Mouse (Mus musculus): ENCODE results near the gene Dtd1. TPM values are rescaled to one million over a fixed set of nuclear protein-coding genes. Genes with fewer than 3 reads are reported as not detected.

The Dtd1 gene
- total RNA-seq, 2 experiments from 2014 or later: 47.5 to 95.0 TPM

- ATAC-seq (replicated peaks; ENCODE audit: low FRiP score, low TSS enrichment, poor library complexity, severe bottlenecking): no peak
Observed at GRCm38 (mm10) chr2:144701415-144702149, 101.9 kb downstream of the Dtd1 start.

- no peak for ATAC-seq (replicated peaks; ENCODE audit: low FRiP score, low TSS enrichment, poor library complexity, severe bottlenecking)
Observed at GRCm38 (mm10) chr2:144709285-144709684, 109.6 kb downstream of the Dtd1 start.

GRCm38 (mm10) chr2:144709704-144710103, 110.0 kb downstream of the Dtd1 start:
- ATAC-seq (replicated peaks; ENCODE audit: low FRiP score, low TSS enrichment, poor library complexity, severe bottlenecking): no peak

- ATAC-seq (replicated peaks; ENCODE audit: low FRiP score, low TSS enrichment, poor library complexity, severe bottlenecking): no peak
Observed at GRCm38 (mm10) chr2:144714596-144714995, 114.9 kb downstream of the Dtd1 start.

- ATAC-seq (replicated peaks; ENCODE audit: low FRiP score, low TSS enrichment, poor library complexity, severe bottlenecking): no peak
Observed at GRCm38 (mm10) chr2:144715211-144715768, 115.6 kb downstream of the Dtd1 start.

GRCm38 (mm10) chr2:144716248-144716647, 116.6 kb downstream of the Dtd1 start:
- no peak for ATAC-seq (replicated peaks; ENCODE audit: low FRiP score, low TSS enrichment, poor library complexity, severe bottlenecking)

- no peak for ATAC-seq (replicated peaks; ENCODE audit: low FRiP score, low TSS enrichment, poor library complexity, severe bottlenecking)
Observed at GRCm38 (mm10) chr2:144718273-144718672, 118.6 kb downstream of the Dtd1 start.

- no peak for ATAC-seq (replicated peaks; ENCODE audit: low FRiP score, low TSS enrichment, poor library complexity, severe bottlenecking)
Observed at GRCm38 (mm10) chr2:144719294-144719693, 119.6 kb downstream of the Dtd1 start.

- ATAC-seq (replicated peaks; ENCODE audit: low FRiP score, low TSS enrichment, poor library complexity, severe bottlenecking): no peak
Observed at GRCm38 (mm10) chr2:144719718-144720117, 120.0 kb downstream of the Dtd1 start.

- no peak for ATAC-seq (replicated peaks; ENCODE audit: low FRiP score, low TSS enrichment, poor library complexity, severe bottlenecking)
Observed at GRCm38 (mm10) chr2:144720407-144720959, 120.8 kb downstream of the Dtd1 start.

- ATAC-seq (replicated peaks; ENCODE audit: low FRiP score, low TSS enrichment, poor library complexity, severe bottlenecking): peak; percentile 81
Observed at GRCm38 (mm10) chr2:144724679-144725078, 125.0 kb downstream of the Dtd1 start.

GRCm38 (mm10) chr2:144727136-144727535, 127.4 kb downstream of the Dtd1 start:
- ATAC-seq (replicated peaks; ENCODE audit: low FRiP score, low TSS enrichment, poor library complexity, severe bottlenecking): no peak

GRCm38 (mm10) chr2:144729776-144730175, 130.1 kb downstream of the Dtd1 start:
- ATAC-seq (replicated peaks; ENCODE audit: low FRiP score, low TSS enrichment, poor library complexity, severe bottlenecking): no peak

- no peak for ATAC-seq (replicated peaks; ENCODE audit: low FRiP score, low TSS enrichment, poor library complexity, severe bottlenecking)
Observed at GRCm38 (mm10) chr2:144738161-144738560, 138.5 kb downstream of the Dtd1 start.

GRCm38 (mm10) chr2:144738576-144738975, 138.9 kb downstream of the Dtd1 start:
- ATAC-seq (replicated peaks; ENCODE audit: low FRiP score, low TSS enrichment, poor library complexity, severe bottlenecking): no peak

- no peak for ATAC-seq (replicated peaks; ENCODE audit: low FRiP score, low TSS enrichment, poor library complexity, severe bottlenecking)
Observed at GRCm38 (mm10) chr2:144740577-144740997, 140.9 kb downstream of the Dtd1 start.

- ATAC-seq (replicated peaks; ENCODE audit: low FRiP score, low TSS enrichment, poor library complexity, severe bottlenecking): no peak
Observed at GRCm38 (mm10) chr2:144741973-144742372, 142.3 kb downstream of the Dtd1 start.

GRCm38 (mm10) chr2:144743316-144743715, 143.6 kb downstream of the Dtd1 start:
- no peak for ATAC-seq (replicated peaks; ENCODE audit: low FRiP score, low TSS enrichment, poor library complexity, severe bottlenecking)

- no peak for ATAC-seq (replicated peaks; ENCODE audit: low FRiP score, low TSS enrichment, poor library complexity, severe bottlenecking)
Observed at GRCm38 (mm10) chr2:144745266-144745665, 145.6 kb downstream of the Dtd1 start.

GRCm38 (mm10) chr2:144746046-144746783, 146.5 kb downstream of the Dtd1 start:
- ATAC-seq (replicated peaks; ENCODE audit: low FRiP score, low TSS enrichment, poor library complexity, severe bottlenecking): no peak
